Comparison of ENCODE assay signal across 12 mouse cellular contexts in genomic region chr13:55970687-55971086, GRCm38 (mm10).
"Had no signal": no experiment of that assay in that cellular context is flagged by ENCODE, and none has a peak within 500 bp of the region (broad histone marks: within the 10 kb centered on the region; RNA-seq: fewer than 3 reads in every experiment).

No protein-coding gene starts in this region.

- H3K36me3 ChIP-seq: limb, embryonic 13.5 days; stomach, embryonic 15.5 days had no signal

- H3K27me3 ChIP-seq: stomach, embryonic 15.5 days had no signal

- H3K27ac ChIP-seq: limb, embryonic 13.5 days; liver, embryonic 14.5 days; macrophage; stomach, embryonic 15.5 days had no signal

- DNase-seq: kidney, adult 11 months; left cerebral cortex, postnatal 4 days; lung, adult 18-20 months; lung, postnatal 10 days; right cerebral cortex, postnatal 14 days; thymus, adult 18-20 months; thymus, postnatal 14 days had no signal

- H3K4me1 ChIP-seq: megakaryocyte, embryonic 14.5 days had no signal

- H3K9me3 ChIP-seq: stomach, embryonic 15.5 days had no signal

- H3K4me3 ChIP-seq: limb, embryonic 13.5 days; stomach, embryonic 15.5 days had no signal
